Mouse (Mus musculus) stomach, postnatal 0 days (tissue): ENCODE results near the gene Ddc. TPM values are rescaled to one million over a fixed set of nuclear protein-coding genes. Genes with fewer than 3 reads are reported as not detected.
A peak's percentile ranks its signal among the peaks of the same experiment; 100 is the strongest.

Source experiments
- ATAC-seq: fragments of 200-750 bp; cut with Nextera tagmentation; 2 replicates; pipeline ENCODE4 v1.8.0; 2017; ENCODE audit not compliant: low FRiP score, low TSS enrichment
- DNase-seq: peaks from one replicate; pipeline ENCODE4 v3.0.0-alpha.2; 2016; ENCODE audit warnings: low spot score
- H3K27ac ChIP-seq: fragments of 300-500 bp; sonication (generic); replicated peaks from 2 replicates; pipeline ENCODE4 v1.5.1; 2014; ENCODE audit warnings: mild to moderate bottlenecking, control low read depth
- H3K27me3 ChIP-seq: fragments of 300-500 bp; sonication (generic); 2 replicates; pipeline ENCODE4 v1.6.1; 2014; ENCODE audit warnings: low read length; ENCODE audit not compliant: control insufficient read depth, insufficient read depth
- H3K36me3 ChIP-seq: fragments of 300-500 bp; sonication (generic); 2 replicates; pipeline ENCODE4 v1.6.1; 2014; ENCODE audit warnings: low read length, mixed read lengths; ENCODE audit not compliant: control insufficient read depth, insufficient read depth
- H3K4me1 ChIP-seq: fragments of 300-500 bp; sonication (generic); replicated peaks from 2 replicates; pipeline ENCODE4 v1.6.1; 2014; ENCODE audit warnings: antibody characterized with exemption; ENCODE audit not compliant: control insufficient read depth, insufficient read depth
- H3K4me2 ChIP-seq: fragments of 300-500 bp; sonication (generic); replicated peaks from 2 replicates; pipeline ENCODE4 v1.6.1; 2014; ENCODE audit warnings: low read depth, mild to moderate bottlenecking, control low read depth, moderate library complexity
- H3K4me3 ChIP-seq: fragments of 300-500 bp; sonication (generic); 2 replicates; pipeline ENCODE4 v1.5.1; 2014; ENCODE audit warnings: low read depth, low read length, control low read depth
- H3K9ac ChIP-seq: fragments of 300-500 bp; sonication (generic); 2 replicates; pipeline ENCODE4 v1.6.1; 2014; ENCODE audit warnings: mild to moderate bottlenecking, low read length, control low read depth, mixed read lengths
- H3K9me3 ChIP-seq: fragments of 300-500 bp; sonication (generic); 2 replicates; pipeline ENCODE4 v1.6.1; 2016; ENCODE audit warnings: low read length; ENCODE audit not compliant: control insufficient read depth
- CTCF ChIP-seq: IDR thresholded peaks from 2 replicates; pipeline ENCODE4 v1.5.1; 2016; ENCODE audit warnings: antibody characterized with exemption, low read depth, mild to moderate bottlenecking, moderate library complexity
- EP300 ChIP-seq: optimal IDR thresholded peaks from 2 replicates; pipeline ENCODE3; 2016; ENCODE audit warnings: antibody characterized with exemption
- WGBS: fragments of 180-500 bp; shearing (Covaris S2); extraction: QIAGEN DNeasy Blood & Tissue Kit; methylation state at CpG from one replicate; pipeline ENCODE4 v1.1.7; 2014; 5-methylcytosine and 5-hydroxymethylcytosine counted together
- polyA plus RNA-seq: library from polyadenylated mRNA; unstranded; fragments of >200 nt; fragmentation: Nextera tagmentation; extraction: Ambion mirVana; gene quantifications from 2 replicates; pipeline ENCODE4 v1.2.1, GENCODE M21; 2015

Ddc gene
- polyA plus RNA-seq, 1 experiment from 2014 or later, result 24.1 TPM

GRCm38 (mm10) chr11:11873023-11873908, 24.7 kb downstream of the Ddc start:
- peak overlapping the region; percentile 82 for H3K27ac ChIP-seq
- H3K9me3 ChIP-seq, result no peaks in the 10 kb centered on the region
- H3K27me3 ChIP-seq, result no peaks in the 10 kb centered on the region
- DNase-seq, result no peak
- no peak overlapping the region for H3K4me3 ChIP-seq
- 0 out of 2 replicates have a peak overlapping the region, but pooled peaks have one; percentile 14 for H3K9ac ChIP-seq
- no peaks in the 10 kb centered on the region for H3K4me1 ChIP-seq
- no peaks in the 10 kb centered on the region for H3K36me3 ChIP-seq
- no peak overlapping the region for H3K4me2 ChIP-seq
- WGBS, result 48% methylated on average over 20 of the region's 20 CpGs
- ATAC-seq, result peak; percentile 64; the same call in 1 of the 2 replicates
- TF ChIP-seq CTCF (no peak), EP300 (no peak)

GRCm38 (mm10) chr11:11872140-11872795, 25.7 kb downstream of the Ddc start:
- peak overlapping the region; percentile 82 for H3K27ac ChIP-seq
- TF ChIP-seq CTCF, result no peak
- no peak for TF ChIP-seq EP300
- no peak overlapping the region for H3K9ac ChIP-seq
- 51% methylated on average over 3 of the region's 3 CpGs for WGBS
- H3K9me3 ChIP-seq, result no peaks in the 10 kb centered on the region
- ATAC-seq, result no peak
- no peaks in the 10 kb centered on the region for H3K27me3 ChIP-seq
- H3K4me2 ChIP-seq, result no peak overlapping the region
- no peaks in the 10 kb centered on the region for H3K36me3 ChIP-seq
- no peak for DNase-seq
- no peak overlapping the region for H3K4me3 ChIP-seq
- H3K4me1 ChIP-seq, result no peaks in the 10 kb centered on the region

- 38% methylated on average over 5 of the region's 5 CpGs for WGBS
- ATAC-seq, result no peak
Measured at GRCm38 (mm10) chr11:11871197-11871813, 26.6 kb downstream of the Ddc start.

GRCm38 (mm10) chr11:11867971-11868481, 29.9 kb downstream of the Ddc start:
- ATAC-seq, result no peak
- TF ChIP-seq EP300, result no peak
- TF ChIP-seq CTCF, result no peak
- H3K36me3 ChIP-seq, result no peaks in the 10 kb centered on the region
- no peak overlapping the region for H3K9ac ChIP-seq
- H3K27ac ChIP-seq, result peak overlapping the region; percentile 61
- no peak overlapping the region for H3K4me2 ChIP-seq
- no peak overlapping the region for H3K4me3 ChIP-seq
- H3K27me3 ChIP-seq, result no peaks in the 10 kb centered on the region
- DNase-seq, result no peak
- H3K9me3 ChIP-seq, result no peaks in the 10 kb centered on the region
- 33% methylated on average over 14 of the region's 14 CpGs for WGBS
- no peaks in the 10 kb centered on the region for H3K4me1 ChIP-seq

More at GRCm38 (mm10) chr11:11871197-11871813, 26.6 kb downstream of the Ddc start:
- Histone ChIP-seq H3K27me3 (no peaks in the 10 kb centered on the region), H3K27ac (peak overlapping the region; percentile 65), H3K9ac (no peak overlapping the region), H3K4me3 (no peak overlapping the region), H3K4me2 (no peak overlapping the region), H3K9me3 (no peaks in the 10 kb centered on the region), H3K36me3 (no peaks in the 10 kb centered on the region), H3K4me1 (no peaks in the 10 kb centered on the region)
- TF ChIP-seq EP300 (no peak), CTCF (no peak)
- no peak for DNase-seq

- ATAC-seq, result no peak
- Histone ChIP-seq H3K4me1 (no peaks in the 10 kb centered on the region), H3K4me3 (no peak overlapping the region), H3K9me3 (no peaks in the 10 kb centered on the region), H3K27me3 (no peaks in the 10 kb centered on the region), H3K4me2 (no peak overlapping the region), H3K27ac (no peak overlapping the region), H3K36me3 (no peaks in the 10 kb centered on the region), H3K9ac (no peak overlapping the region)
- TF ChIP-seq EP300 (no peak), CTCF (no peak)
- WGBS, result 52% methylated on average over 5 of the region's 5 CpGs
- no peak for DNase-seq
Measured at GRCm38 (mm10) chr11:11866696-11867095, 31.2 kb downstream of the Ddc start.
